Mouse (Mus musculus): ENCODE data around the gene Pigq. TPM values are rescaled to one million over a fixed set of nuclear protein-coding genes. Genes with fewer than 3 reads are reported as not detected.

The Pigq gene
- polyA plus RNA-seq, 1 experiment: 46.3 TPM

DNA sequence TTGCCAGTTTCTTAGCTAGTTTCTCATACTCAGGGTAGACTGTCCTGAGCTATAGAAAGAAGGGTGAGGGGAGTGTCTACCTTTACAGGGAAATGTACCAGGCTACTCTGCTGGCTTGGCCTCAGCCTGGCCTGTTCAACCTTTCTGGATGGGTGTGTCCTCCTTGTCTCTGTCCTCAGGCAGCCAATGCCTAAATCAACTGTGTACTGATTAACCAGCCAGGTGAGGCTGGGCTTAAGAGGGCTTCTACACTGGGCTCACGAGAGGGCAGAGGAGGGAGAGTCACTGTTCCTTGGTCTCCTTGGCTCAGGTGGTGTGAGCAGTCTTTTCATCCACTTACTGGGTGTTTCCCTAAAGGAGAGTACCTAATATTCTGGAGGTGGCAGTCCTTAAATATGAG is 23.4 kb upstream of the Pigq start:
- Histone ChIP-seq H3K27me3 (ENCODE audit: control insufficient read depth, insufficient read depth, insufficient read length) (no peaks in the 10 kb centered on the region), H3ac (ENCODE audit: control insufficient read depth, insufficient read length) (no peak overlapping the region), H3K79me2 (ENCODE audit: control insufficient read depth, insufficient read depth) (peaks cover 30% of the 10 kb centered on the region), H3K4me3 (no peak overlapping the region), H3K36me3 (ENCODE audit: control insufficient read depth, insufficient read depth) (no peaks in the 10 kb centered on the region), H3K4me2 (ENCODE audit: low read depth) (no peak overlapping the region)
- TF ChIP-seq POLR2AphosphoS2 (IDR thresholded peaks at IDR 0.05; ENCODE audit: insufficient read length, low read depth): no peak
- no peak for TF ChIP-seq TCF12 (IDR thresholded peaks at IDR 0.05; ENCODE audit: insufficient read depth, poor library complexity, severe bottlenecking)
- TF ChIP-seq E2F4 (IDR thresholded peaks at IDR 0.05; ENCODE audit: insufficient read depth): no peak
- no peak for TF ChIP-seq CEBPB (IDR thresholded peaks at IDR 0.05; ENCODE audit: insufficient read depth, poor library complexity, severe bottlenecking)
- TF ChIP-seq TCF3 (IDR thresholded peaks at IDR 0.05; ENCODE audit: insufficient read length, low read depth): no peak
- no peak for TF ChIP-seq POLR2A (IDR thresholded peaks at IDR 0.05; ENCODE audit: insufficient read length, low read depth)
- TF ChIP-seq MYOD1 (IDR thresholded peaks at IDR 0.05; ENCODE audit: control insufficient read depth in 1 of 3, insufficient read length in 2 of 3, low read depth in 2 of 3): no peak
- TF ChIP-seq USF1 (IDR thresholded peaks at IDR 0.05; ENCODE audit: low read depth): no peak
- TF ChIP-seq REST (IDR thresholded peaks at IDR 0.05; ENCODE audit: insufficient read depth, insufficient read length): no peak

DNA sequence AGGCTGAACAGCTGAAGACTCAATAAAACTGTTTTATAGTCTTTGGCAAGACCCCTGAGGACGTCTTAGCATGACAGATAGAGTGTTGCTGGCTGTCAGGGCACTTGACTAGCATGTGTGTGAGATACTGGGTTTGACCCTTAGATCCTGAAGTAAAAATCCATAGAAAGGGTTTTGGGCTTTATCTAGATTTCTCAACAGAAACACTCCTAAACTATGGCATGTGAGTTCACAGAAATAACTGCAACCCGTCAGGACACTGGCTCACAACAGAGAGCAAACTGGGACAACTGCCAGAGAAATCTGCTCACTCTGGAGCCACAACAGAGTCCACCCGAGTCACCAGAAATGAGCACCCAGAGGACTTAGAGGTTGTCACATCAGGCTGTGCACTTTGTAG is 22.9 kb upstream of the Pigq start:
- Histone ChIP-seq H3K4me3 (no peak overlapping the region), H3K36me3 (ENCODE audit: control insufficient read depth, insufficient read depth) (no peaks in the 10 kb centered on the region)

GRCm38 (mm10) chr17:25964271-25964670 is 19.5 kb upstream of the Pigq start:
- TF ChIP-seq CEBPB (IDR thresholded peaks at IDR 0.05; ENCODE audit: insufficient read depth, poor library complexity, severe bottlenecking): no peak
- no peak for TF ChIP-seq POLR2A (IDR thresholded peaks at IDR 0.05; ENCODE audit: insufficient read length, low read depth)
- TF ChIP-seq REST (IDR thresholded peaks at IDR 0.05; ENCODE audit: insufficient read depth, insufficient read length): no peak
- no peak for TF ChIP-seq TCF3 (IDR thresholded peaks at IDR 0.05; ENCODE audit: insufficient read length, low read depth)
- TF ChIP-seq POLR2AphosphoS2 (IDR thresholded peaks at IDR 0.05; ENCODE audit: insufficient read length, low read depth): no peak
- TF ChIP-seq MAX (IDR thresholded peaks at IDR 0.05; ENCODE audit: low read depth): no peak
- Histone ChIP-seq H3K4me2 (ENCODE audit: low read depth) (no peak overlapping the region), H3K27me3 (ENCODE audit: control insufficient read depth, insufficient read depth, insufficient read length) (no peaks in the 10 kb centered on the region), H3K36me3 (ENCODE audit: control insufficient read depth, insufficient read depth) (no peaks in the 10 kb centered on the region), H3ac (ENCODE audit: control insufficient read depth, insufficient read length) (no peak overlapping the region), H3K79me2 (ENCODE audit: control insufficient read depth, insufficient read depth) (peaks cover 9% of the 10 kb centered on the region), H3K4me3 (no peak overlapping the region)

More for the DNA sequence above, 22.9 kb upstream of the Pigq start:
- H3ac ChIP-seq (ENCODE audit: control insufficient read depth, insufficient read length): no peak overlapping the region
- H3K79me2 ChIP-seq (ENCODE audit: control insufficient read depth, insufficient read depth): peaks cover 30% of the 10 kb centered on the region
- H3K4me2 ChIP-seq (ENCODE audit: low read depth): no peak overlapping the region
- TF ChIP-seq E2F4 (IDR thresholded peaks at IDR 0.05; ENCODE audit: insufficient read depth) (no peak), CEBPB (IDR thresholded peaks at IDR 0.05; ENCODE audit: insufficient read depth, poor library complexity, severe bottlenecking) (no peak), REST (IDR thresholded peaks at IDR 0.05; ENCODE audit: insufficient read depth, insufficient read length) (no peak), TCF3 (IDR thresholded peaks at IDR 0.05; ENCODE audit: insufficient read length, low read depth) (no peak), POLR2A (IDR thresholded peaks at IDR 0.05; ENCODE audit: insufficient read length, low read depth) (no peak), USF1 (IDR thresholded peaks at IDR 0.05; ENCODE audit: low read depth) (no peak), SRF (IDR thresholded peaks at IDR 0.05; ENCODE audit: control insufficient read depth, insufficient read length, low read depth) (no peak), MYOD1 (IDR thresholded peaks at IDR 0.05; ENCODE audit: control insufficient read depth in 1 of 3, insufficient read length in 2 of 3, low read depth in 2 of 3) (no peak), POLR2AphosphoS2 (IDR thresholded peaks at IDR 0.05; ENCODE audit: insufficient read length, low read depth) (no peak), MYOG (IDR thresholded peaks at IDR 0.05; ENCODE audit: control insufficient read depth in 1 of 3, insufficient read depth in 1 of 3, insufficient read length in 2 of 3, low read depth in 2 of 3) (no peak)
- no peaks in the 10 kb centered on the region for H3K27me3 ChIP-seq (ENCODE audit: control insufficient read depth, insufficient read depth, insufficient read length)

DNA sequence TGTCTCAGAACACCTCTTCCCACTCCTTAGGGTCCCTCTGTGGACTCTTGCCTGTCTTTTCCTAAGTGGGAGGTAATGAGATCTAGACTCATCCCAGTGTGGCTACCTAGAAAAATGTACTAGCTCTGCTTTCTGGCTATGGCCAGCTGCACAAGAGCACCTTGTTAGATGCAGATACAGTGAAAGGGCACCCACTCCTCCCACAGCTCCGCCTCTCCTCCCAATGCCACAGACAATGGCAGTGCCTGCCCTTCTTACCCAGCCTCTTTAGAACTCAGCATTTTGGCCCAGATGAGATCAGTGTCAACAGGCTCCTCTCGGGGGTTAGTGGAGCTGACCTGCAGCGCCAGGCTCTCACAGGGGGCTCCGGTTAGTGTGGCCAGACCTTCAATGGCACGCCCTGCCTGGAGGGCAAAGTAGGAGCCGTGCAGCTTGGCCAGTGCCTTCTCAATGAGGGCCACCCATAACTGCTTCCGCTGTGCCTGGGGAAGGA is 17.7 kb upstream of the Pigq start:
- Histone ChIP-seq H3ac (ENCODE audit: control insufficient read depth, insufficient read length) (no peak overlapping the region), H3K4me3 (no peak overlapping the region), H3K79me2 (ENCODE audit: control insufficient read depth, insufficient read depth) (peaks cover under 1% of the 10 kb centered on the region), H3K27me3 (ENCODE audit: control insufficient read depth, insufficient read depth, insufficient read length) (no peaks in the 10 kb centered on the region), H3K36me3 (ENCODE audit: control insufficient read depth, insufficient read depth) (no peaks in the 10 kb centered on the region), H3K4me2 (ENCODE audit: low read depth) (no peak overlapping the region)
- TF ChIP-seq TCF12 (IDR thresholded peaks at IDR 0.05; ENCODE audit: insufficient read depth, poor library complexity, severe bottlenecking) (no peak), MYOD1 (IDR thresholded peaks at IDR 0.05; ENCODE audit: control insufficient read depth in 1 of 3, insufficient read length in 2 of 3, low read depth in 2 of 3) (no peak), SRF (IDR thresholded peaks at IDR 0.05; ENCODE audit: control insufficient read depth, insufficient read length, low read depth) (no peak), E2F4 (IDR thresholded peaks at IDR 0.05; ENCODE audit: insufficient read depth) (no peak), POLR2A (IDR thresholded peaks at IDR 0.05; ENCODE audit: insufficient read length, low read depth) (no peak), TCF3 (IDR thresholded peaks at IDR 0.05; ENCODE audit: insufficient read length, low read depth) (no peak), MAX (IDR thresholded peaks at IDR 0.05; ENCODE audit: low read depth) (no peak), USF1 (IDR thresholded peaks at IDR 0.05; ENCODE audit: low read depth) (no peak), REST (IDR thresholded peaks at IDR 0.05; ENCODE audit: insufficient read depth, insufficient read length) (no peak), CEBPB (IDR thresholded peaks at IDR 0.05; ENCODE audit: insufficient read depth, poor library complexity, severe bottlenecking) (no peak), MYOG (IDR thresholded peaks at IDR 0.05; ENCODE audit: control insufficient read depth in 1 of 3, insufficient read depth in 1 of 3, insufficient read length in 2 of 3, low read depth in 2 of 3) (no peak), POLR2AphosphoS2 (IDR thresholded peaks at IDR 0.05; ENCODE audit: insufficient read length, low read depth) (no peak)

GRCm38 (mm10) chr17:25961566-25961965 is 16.8 kb upstream of the Pigq start:
- Histone ChIP-seq H3K36me3 (ENCODE audit: control insufficient read depth, insufficient read depth) (no peaks in the 10 kb centered on the region), H3K27me3 (ENCODE audit: control insufficient read depth, insufficient read depth, insufficient read length) (no peaks in the 10 kb centered on the region), H3ac (ENCODE audit: control insufficient read depth, insufficient read length) (no peak overlapping the region), H3K79me2 (ENCODE audit: control insufficient read depth, insufficient read depth) (no peaks in the 10 kb centered on the region), H3K4me3 (no peak overlapping the region), H3K4me2 (ENCODE audit: low read depth) (no peak overlapping the region)
- TF ChIP-seq CEBPB (IDR thresholded peaks at IDR 0.05; ENCODE audit: insufficient read depth, poor library complexity, severe bottlenecking) (no peak), TCF12 (IDR thresholded peaks at IDR 0.05; ENCODE audit: insufficient read depth, poor library complexity, severe bottlenecking) (no peak), REST (IDR thresholded peaks at IDR 0.05; ENCODE audit: insufficient read depth, insufficient read length) (no peak), POLR2AphosphoS2 (IDR thresholded peaks at IDR 0.05; ENCODE audit: insufficient read length, low read depth) (no peak), MAX (IDR thresholded peaks at IDR 0.05; ENCODE audit: low read depth) (no peak), MYOG (IDR thresholded peaks at IDR 0.05; ENCODE audit: control insufficient read depth in 1 of 3, insufficient read depth in 1 of 3, insufficient read length in 2 of 3, low read depth in 2 of 3) (no peak), SRF (IDR thresholded peaks at IDR 0.05; ENCODE audit: control insufficient read depth, insufficient read length, low read depth) (no peak), POLR2A (IDR thresholded peaks at IDR 0.05; ENCODE audit: insufficient read length, low read depth) (no peak), TCF3 (IDR thresholded peaks at IDR 0.05; ENCODE audit: insufficient read length, low read depth) (no peak), MYOD1 (IDR thresholded peaks at IDR 0.05; ENCODE audit: control insufficient read depth in 1 of 3, insufficient read length in 2 of 3, low read depth in 2 of 3) (no peak), E2F4 (IDR thresholded peaks at IDR 0.05; ENCODE audit: insufficient read depth) (no peak), USF1 (IDR thresholded peaks at IDR 0.05; ENCODE audit: low read depth) (no peak)

Data from myocyte (in vitro differentiated cells).